Mouse (Mus musculus) liver, embryonic 16.5 days (tissue): ENCODE measurements at regions not wholly inside any gene's neighbourhood (a gene's known extent, or its start where the extent isn't known, plus 50 kb on each side); places are given as distances from the start of the nearest gene placed in this dataset.

ENCODE experiments used
- ATAC-seq: fragments of 200-750 bp; cut with Nextera tagmentation; 2 replicates; pipeline ENCODE4 v1.8.0; 2017; ENCODE audit warnings: low read depth, mild to moderate bottlenecking, moderate number of reproducible peaks, moderate library complexity
- H3K27ac ChIP-seq: fragments of 300-500 bp; sonication (generic); 2 replicates; pipeline ENCODE4 v1.5.1; 2014; ENCODE audit warnings: mild to moderate bottlenecking, low read length
- H3K27me3 ChIP-seq: fragments of 300-500 bp; sonication (generic); 2 replicates; pipeline ENCODE4 v1.6.1; 2014; ENCODE audit warnings: low read depth, low read length, mixed read lengths; ENCODE audit not compliant: control insufficient read depth, insufficient read depth
- H3K36me3 ChIP-seq: fragments of 300-500 bp; sonication (generic); 2 replicates; pipeline ENCODE4 v1.6.1; 2014; ENCODE audit warnings: mild to moderate bottlenecking; ENCODE audit not compliant: control insufficient read depth, insufficient read depth
- H3K4me1 ChIP-seq: fragments of 300-500 bp; sonication (generic); 2 replicates; pipeline ENCODE4 v1.6.1; 2014; ENCODE audit warnings: low read depth, low read length, mixed read lengths; ENCODE audit not compliant: control insufficient read depth
- H3K4me2 ChIP-seq: fragments of 300-500 bp; sonication (generic); 2 replicates; pipeline ENCODE4 v1.6.1; 2014; ENCODE audit warnings: low read depth, low read length, mixed read lengths
- H3K4me3 ChIP-seq: fragments of 300-500 bp; sonication (generic); 2 replicates; pipeline ENCODE4 v1.5.1; 2014; ENCODE audit warnings: low read depth, mild to moderate bottlenecking, low read length
- H3K9ac ChIP-seq: fragments of 300-500 bp; sonication (generic); 2 replicates; pipeline ENCODE4 v1.6.1; 2014; ENCODE audit warnings: low read depth, low read length
- H3K9me3 ChIP-seq: fragments of 300-500 bp; sonication (generic); replicated peaks from 2 replicates; pipeline ENCODE4 v1.6.1; 2016; ENCODE audit warnings: low read length; ENCODE audit not compliant: control insufficient read depth
- WGBS: fragments of 180-500 bp; shearing (Covaris S2); extraction: QIAGEN DNeasy Blood & Tissue Kit; methylation state at CpG from one replicate; pipeline ENCODE4 v1.1.7; 2014; ENCODE audit not compliant: insufficient replicate concordance; 5-methylcytosine and 5-hydroxymethylcytosine counted together

- 49% methylated on average over 5 of the region's 5 CpGs for WGBS
- Histone ChIP-seq H3K27me3 (no peaks in the 10 kb centered on the region), H3K4me1 (no peaks in the 10 kb centered on the region), H3K9me3 (no peaks in the 10 kb centered on the region), H3K4me3 (no peak overlapping the region), H3K4me2 (no peak overlapping the region), H3K27ac (no peak overlapping the region), H3K36me3 (no peaks in the 10 kb centered on the region), H3K9ac (no peak overlapping the region)
- ATAC-seq = no peak
Measured at GRCm38 (mm10) chr14:120853643-120854042, 57.4 kb upstream of the Ipo5 start.

GRCm38 (mm10) chr14:120854559-120854958 lies 56.5 kb upstream of the Ipo5 start:
- Histone ChIP-seq H3K27me3 (no peaks in the 10 kb centered on the region), H3K9me3 (no peaks in the 10 kb centered on the region), H3K4me2 (no peak overlapping the region), H3K27ac (no peak overlapping the region), H3K4me1 (no peaks in the 10 kb centered on the region), H3K4me3 (no peak overlapping the region), H3K36me3 (no peaks in the 10 kb centered on the region), H3K9ac (no peak overlapping the region)
- no peak for ATAC-seq
- 64% methylated on average over 7 of the region's 7 CpGs for WGBS

- Histone ChIP-seq H3K27me3 (no peaks in the 10 kb centered on the region), H3K27ac (no peak overlapping the region), H3K9me3 (no peaks in the 10 kb centered on the region), H3K4me1 (no peaks in the 10 kb centered on the region), H3K4me3 (no peak overlapping the region), H3K4me2 (no peak overlapping the region), H3K36me3 (no peaks in the 10 kb centered on the region), H3K9ac (no peak overlapping the region)
- WGBS = 72% methylated on average over 13 of the region's 13 CpGs
- ATAC-seq = no peak
Measured at GRCm38 (mm10) chr14:120855181-120855580, 55.8 kb upstream of the Ipo5 start.
